Mouse (Mus musculus) 416B (cell line): ENCODE data around the gene Gm12886.

ENCODE experiments used
- DNase-seq: peaks from one replicate; pipeline ENCODE4 v3.0.0; 2011; ENCODE audit warnings: low read depth

Gm12886 gene

GRCm38 (mm10) chr4:121422999-121423398, at the start of gene Gm12886:
Gene Gm12886 (minus strand): TSS chr4:121423099.
- DNase-seq, result no peak
